Mouse (Mus musculus) brain, embryonic 14.5 days (tissue): Measurements from ENCODE around the gene Gm39115.
"Not testable (repeated sequence)": the region's sequence is repeated elsewhere in the genome, so short reads cannot be mapped to it uniquely, and the experiment has no call there.

ENCODE experiments used
- CTCF ChIP-seq: fragments of 200-500 bp; IDR thresholded peaks from 2 replicates; pipeline ENCODE4 v1.5.1; 2012; ENCODE audit warnings: inconsistent platforms, mild to moderate bottlenecking, moderate library complexity, borderline replicate concordance; ENCODE audit not compliant: insufficient read depth, insufficient read length; ENCODE audit errors: extremely low read depth
- POLR2A ChIP-seq: fragments of 200-500 bp; IDR thresholded peaks from 2 replicates; pipeline ENCODE4 v1.6.1; 2012; ENCODE audit warnings: mild to moderate bottlenecking, inconsistent platforms, borderline replicate concordance; ENCODE audit not compliant: poor library complexity, insufficient read depth, insufficient read length, severe bottlenecking; ENCODE audit errors: extremely low read depth

GRCm38 (mm10) chr7:142165639-142166038 is 29.8 kb upstream of the Gm39115 start, which contains the start of gene Gm4553:
- not testable (repeated sequence) for TF ChIP-seq CTCF, POLR2A
